Mouse (Mus musculus): ENCODE data around the gene Sapcd2.
A peak's percentile ranks its signal among the peaks of the same experiment; 100 is the strongest.

Gene Sapcd2

DNA sequence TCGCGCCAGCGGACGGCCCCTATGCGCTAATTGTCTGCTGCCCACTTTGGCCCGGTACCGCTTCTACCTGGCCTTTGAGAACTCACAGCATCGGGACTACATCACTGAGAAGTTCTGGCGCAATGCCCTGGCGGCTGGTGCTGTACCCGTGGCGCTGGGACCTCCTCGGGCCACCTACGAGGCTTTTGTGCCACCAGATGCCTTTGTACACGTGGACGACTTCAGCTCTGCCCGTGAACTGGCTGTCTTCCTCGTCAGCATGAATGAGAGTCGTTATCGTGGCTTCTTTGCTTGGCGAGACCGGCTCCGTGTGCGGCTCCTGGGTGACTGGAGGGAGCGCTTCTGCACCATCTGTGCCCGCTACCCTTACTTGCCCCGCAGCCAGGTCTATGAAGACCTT, 53.4 kb downstream of the Sapcd2 start:
- no peak for DNase-seq

GRCm38 (mm10) chr2:25426721-25427191, 54.6 kb downstream of the Sapcd2 start:
- DNase-seq, result peak; percentile 54 to 61

DNA sequence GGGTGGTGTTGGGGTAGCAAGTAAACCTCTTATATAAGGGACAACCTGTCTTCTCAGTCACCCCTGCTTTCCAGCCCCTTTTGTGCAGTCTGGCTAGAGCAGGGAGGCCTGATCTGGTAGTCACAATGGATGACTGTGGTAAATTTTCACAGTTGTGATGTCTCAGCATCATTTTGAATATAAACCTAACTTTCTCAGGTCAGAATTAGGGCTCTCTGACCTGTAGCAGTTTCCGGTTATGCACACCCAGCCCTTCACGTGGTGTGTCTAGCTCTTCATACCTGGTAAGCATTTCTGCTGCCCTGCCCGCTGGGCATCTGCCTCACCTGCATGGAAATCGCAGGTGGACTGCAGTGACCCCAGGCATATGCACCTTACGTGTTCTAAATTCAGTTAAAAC, 55.1 kb downstream of the Sapcd2 start:
- DNase-seq, result no peak

Measured in lung, adult 18-20 months (tissue).